Mouse (Mus musculus) lung, embryonic 14.5 days (tissue): ENCODE measurements at regions not wholly inside any gene's neighbourhood (a gene's known extent, or its start where the extent isn't known, plus 50 kb on each side); places are given as distances from the start of the nearest gene placed in this dataset.

Experiments used
- ATAC-seq: fragments of 200-750 bp; cut with Nextera tagmentation; 2 replicates; pipeline ENCODE4 v1.8.0; 2017; ENCODE audit warnings: mild to moderate bottlenecking, moderate TSS enrichment, moderate library complexity; ENCODE audit not compliant: insufficient read depth
- DNase-seq: peaks from one replicate; pipeline ENCODE4 v3.0.0-alpha.2; 2015
- H3K27ac ChIP-seq: fragments of 300-500 bp; sonication (generic); 2 replicates; pipeline ENCODE4 v1.5.1; 2014; ENCODE audit warnings: low read depth, mild to moderate bottlenecking, moderate library complexity
- H3K27me3 ChIP-seq: fragments of 300-500 bp; sonication (generic); 2 replicates; pipeline ENCODE4 v1.6.1; 2014; ENCODE audit warnings: low read length, control low read depth; ENCODE audit not compliant: insufficient read depth
- H3K36me3 ChIP-seq: fragments of 300-500 bp; sonication (generic); 2 replicates; pipeline ENCODE4 v1.6.1; 2014; ENCODE audit warnings: control low read depth; ENCODE audit not compliant: insufficient read depth
- H3K4me1 ChIP-seq: fragments of 300-500 bp; sonication (generic); 2 replicates; pipeline ENCODE4 v1.6.1; 2014; ENCODE audit warnings: antibody characterized with exemption, control low read depth; ENCODE audit not compliant: insufficient read depth
- H3K4me2 ChIP-seq: fragments of 300-500 bp; sonication (generic); 2 replicates; pipeline ENCODE4 v1.6.1; 2014; ENCODE audit warnings: mild to moderate bottlenecking
- H3K4me3 ChIP-seq: fragments of 300-500 bp; sonication (generic); 2 replicates; pipeline ENCODE4 v1.5.1; 2014; ENCODE audit warnings: low read depth, low read length
- H3K9ac ChIP-seq: fragments of 300-500 bp; sonication (generic); 2 replicates; pipeline ENCODE4 v1.6.1; 2014
- H3K9me3 ChIP-seq: fragments of 300-500 bp; sonication (generic); 2 replicates; pipeline ENCODE4 v1.6.1; 2016; ENCODE audit warnings: low read depth, low read length, control low read depth
- CTCF ChIP-seq: IDR thresholded peaks from 2 replicates; pipeline ENCODE4 v1.5.1; 2016; ENCODE audit warnings: antibody characterized with exemption, low read depth
- WGBS: fragments of 180-500 bp; shearing (Covaris S2); extraction: QIAGEN DNeasy Blood & Tissue Kit; methylation state at CpG from one replicate; pipeline ENCODE4 v1.1.7; 2014; 5-methylcytosine and 5-hydroxymethylcytosine counted together

- TF ChIP-seq CTCF, result no peak
- Histone ChIP-seq H3K27ac (no peak overlapping the region), H3K4me1 (no peaks in the 10 kb centered on the region), H3K27me3 (no peaks in the 10 kb centered on the region), H3K9me3 (no peaks in the 10 kb centered on the region), H3K9ac (no peak overlapping the region), H3K4me2 (no peak overlapping the region), H3K4me3 (no peak overlapping the region), H3K36me3 (no peaks in the 10 kb centered on the region)
- WGBS, result 90% methylated on average over 6 of the region's 6 CpGs
- ATAC-seq, result no peak
- DNase-seq, result no peak
Measured at GRCm38 (mm10) chr1:128819611-128820010, 227.5 kb upstream of the Cxcr4 start.

GRCm38 (mm10) chr1:128813379-128813778 is 221.3 kb upstream of the Cxcr4 start:
- no peak overlapping the region for H3K4me3 ChIP-seq
- H3K36me3 ChIP-seq, result no peaks in the 10 kb centered on the region
- no peaks in the 10 kb centered on the region for H3K4me1 ChIP-seq
- whole genome bisulfite sequencing, result 65% methylated on average over 5 of the region's 5 CpGs
- no peak overlapping the region for H3K9ac ChIP-seq
- no peaks in the 10 kb centered on the region for H3K9me3 ChIP-seq
- no peak for ATAC-seq
- TF ChIP-seq CTCF, result no peak
- no peaks in the 10 kb centered on the region for H3K27me3 ChIP-seq
- DNase-seq, result no peak
- H3K27ac ChIP-seq, result no peak overlapping the region
- H3K4me2 ChIP-seq, result no peak overlapping the region

GRCm38 (mm10) chr1:128810860-128811259 is 218.8 kb upstream of the Cxcr4 start:
- Histone ChIP-seq H3K9me3 (no peaks in the 10 kb centered on the region), H3K9ac (no peak overlapping the region), H3K27ac (no peak overlapping the region), H3K4me1 (no peaks in the 10 kb centered on the region), H3K4me2 (no peak overlapping the region), H3K27me3 (no peaks in the 10 kb centered on the region), H3K4me3 (no peak overlapping the region), H3K36me3 (no peaks in the 10 kb centered on the region)
- 79% methylated on average over 3 of the region's 3 CpGs for WGBS
- no peak for DNase-seq
- TF ChIP-seq CTCF, result no peak
- ATAC-seq, result no peak

- H3K36me3 ChIP-seq, result no peaks in the 10 kb centered on the region
- ATAC-seq (no peak), DNase-seq (no peak)
- no peak overlapping the region for H3K4me3 ChIP-seq
- 63% methylated on average over 2 of the region's 2 CpGs for WGBS
- H3K9ac ChIP-seq, result no peak overlapping the region
- no peak overlapping the region for H3K4me2 ChIP-seq
- no peak overlapping the region for H3K27ac ChIP-seq
- no peaks in the 10 kb centered on the region for H3K9me3 ChIP-seq
- H3K4me1 ChIP-seq, result no peaks in the 10 kb centered on the region
- no peak for TF ChIP-seq CTCF
- no peaks in the 10 kb centered on the region for H3K27me3 ChIP-seq
Measured at GRCm38 (mm10) chr1:128810094-128810493, 218.0 kb upstream of the Cxcr4 start.

- Histone ChIP-seq H3K4me2 (no peak overlapping the region), H3K27ac (no peak overlapping the region), H3K9ac (no peak overlapping the region), H3K4me1 (no peaks in the 10 kb centered on the region), H3K27me3 (no peaks in the 10 kb centered on the region), H3K9me3 (no peaks in the 10 kb centered on the region), H3K36me3 (no peaks in the 10 kb centered on the region), H3K4me3 (no peak overlapping the region)
- no peak for TF ChIP-seq CTCF
- WGBS, result 84% methylated on average over 8 of the region's 8 CpGs
- ATAC-seq (no peak), DNase-seq (no peak)
Measured at GRCm38 (mm10) chr1:128809601-128810000, 217.5 kb upstream of the Cxcr4 start.

GRCm38 (mm10) chr1:128808599-128808998 is 216.5 kb upstream of the Cxcr4 start:
- Histone ChIP-seq H3K9ac (no peak overlapping the region), H3K4me1 (peaks cover 6% of the 10 kb centered on the region), H3K36me3 (no peaks in the 10 kb centered on the region), H3K27me3 (no peaks in the 10 kb centered on the region), H3K27ac (no peak overlapping the region), H3K4me3 (no peak overlapping the region), H3K4me2 (no peak overlapping the region), H3K9me3 (no peaks in the 10 kb centered on the region)
- WGBS, result 83% methylated on average over 5 of the region's 5 CpGs
- DNase-seq (no peak), ATAC-seq (no peak)
- no peak for TF ChIP-seq CTCF

GRCm38 (mm10) chr1:128805687-128806653 is 213.9 kb upstream of the Cxcr4 start:
- H3K4me2 ChIP-seq, result no peak overlapping the region
- H3K9me3 ChIP-seq, result no peaks in the 10 kb centered on the region
- H3K4me3 ChIP-seq, result no peak overlapping the region
- H3K27me3 ChIP-seq, result no peaks in the 10 kb centered on the region
- H3K9ac ChIP-seq, result no peak overlapping the region
- no peak for TF ChIP-seq CTCF
- H3K27ac ChIP-seq, result no peak overlapping the region
- no peaks in the 10 kb centered on the region for H3K36me3 ChIP-seq
- peaks cover 6% of the 10 kb centered on the region for H3K4me1 ChIP-seq
- 44% methylated on average over 10 of the region's 10 CpGs for WGBS
- DNase-seq, result no peak
- no peak for ATAC-seq
